Mouse (Mus musculus) cortical plate, adult 2 months (tissue): ENCODE measurements around the gene Tnpo1.

Experiments
- CTCF ChIP-seq: fragments of 200-500 bp; IDR thresholded peaks from 2 replicates; pipeline ENCODE4 v1.5.1; 2011; ENCODE audit warnings: mild to moderate bottlenecking, control low read depth, low read length; ENCODE audit not compliant: insufficient read depth; ENCODE audit errors: extremely low read depth
- POLR2A ChIP-seq: fragments of 200-500 bp; IDR thresholded peaks from 2 replicates; pipeline ENCODE4 v1.6.1; 2011; ENCODE audit warnings: mild to moderate bottlenecking, low read length, control low read depth; ENCODE audit not compliant: insufficient read depth; ENCODE audit errors: extremely low read depth

GRCm38 (mm10) chr13:98955226-98955625, 29.0 kb upstream of the Tnpo1 start:
- TF ChIP-seq POLR2A (no peak), CTCF (no peak)
